Mouse (Mus musculus): Measurements from ENCODE around the gene Gm26602.

Gm26602 gene

DNA sequence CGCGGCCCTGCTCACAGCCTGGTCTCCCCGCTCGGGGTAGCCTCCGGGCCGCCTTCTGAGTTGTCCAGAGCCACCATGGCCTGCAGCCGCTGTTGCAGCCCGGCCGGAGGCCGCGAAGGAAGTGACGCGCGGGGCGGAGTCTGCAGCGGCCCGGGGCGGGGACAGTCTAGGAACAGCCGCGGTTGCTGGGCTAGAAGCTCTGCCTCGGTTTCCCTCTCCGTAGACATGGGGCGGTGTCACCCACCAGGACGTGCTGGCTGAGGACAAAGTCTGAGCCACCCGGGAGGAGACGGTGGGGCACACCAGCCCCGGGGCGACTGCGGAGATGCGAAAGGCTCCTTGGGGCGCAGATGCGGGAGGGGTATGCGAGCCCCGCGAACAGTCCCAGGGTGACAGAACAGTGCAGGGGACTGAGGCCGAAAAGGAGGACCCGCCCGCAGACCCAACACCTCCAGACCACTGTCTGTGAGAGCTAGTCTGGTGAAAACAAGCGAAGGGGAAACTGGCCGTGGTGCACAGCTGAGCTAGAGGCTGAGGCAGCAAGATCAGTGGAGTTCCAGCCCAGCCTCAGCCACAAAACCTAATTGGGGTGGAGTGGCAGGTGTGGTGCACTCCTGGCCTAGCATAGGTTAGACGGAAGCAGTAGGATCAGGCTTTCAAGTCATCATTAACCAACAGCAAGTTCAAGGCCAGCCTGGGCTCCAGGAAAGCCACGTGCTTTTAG lies 6.3 kb downstream of the Gm26602 start, which contains the start of gene Kiss1r:
Kiss1r (plus strand) TSS at position 164 of the 724 bp plus-strand sequence.
- in situ Hi-C loops (cut with MboI; ENCODE audit: low sequenced_read_pairs) = no loop called here

DNA sequence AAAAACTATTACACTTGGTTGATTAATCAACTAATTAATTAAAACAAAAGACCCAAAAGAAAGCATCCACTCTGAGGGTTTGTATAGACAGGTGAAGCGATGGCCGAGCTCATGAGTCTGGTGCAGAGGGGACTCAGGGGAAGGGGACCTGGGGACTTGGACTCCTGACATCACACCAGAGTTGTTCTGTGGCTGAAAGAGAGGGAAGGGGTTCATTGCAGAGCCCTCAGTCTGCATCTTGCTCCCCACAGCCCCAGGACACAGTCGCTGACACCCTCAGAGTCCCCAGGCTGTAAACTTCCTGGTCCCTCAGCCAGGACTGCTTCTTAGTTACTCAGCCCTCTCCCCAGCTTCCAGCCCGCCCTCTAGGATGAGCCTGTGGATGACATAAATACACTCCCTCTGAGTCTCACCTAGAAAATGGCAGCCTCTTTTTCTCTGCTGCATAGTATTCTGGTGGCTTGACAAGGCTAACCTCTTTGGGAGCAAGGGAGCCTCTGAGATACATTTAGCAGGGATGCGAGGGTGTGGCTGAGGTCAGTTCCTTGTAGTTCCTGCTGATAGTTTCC lies 7.0 kb downstream of the Gm26602 start:
- in situ Hi-C loops (cut with MboI; ENCODE audit: low sequenced_read_pairs) = no loop called here

DNA sequence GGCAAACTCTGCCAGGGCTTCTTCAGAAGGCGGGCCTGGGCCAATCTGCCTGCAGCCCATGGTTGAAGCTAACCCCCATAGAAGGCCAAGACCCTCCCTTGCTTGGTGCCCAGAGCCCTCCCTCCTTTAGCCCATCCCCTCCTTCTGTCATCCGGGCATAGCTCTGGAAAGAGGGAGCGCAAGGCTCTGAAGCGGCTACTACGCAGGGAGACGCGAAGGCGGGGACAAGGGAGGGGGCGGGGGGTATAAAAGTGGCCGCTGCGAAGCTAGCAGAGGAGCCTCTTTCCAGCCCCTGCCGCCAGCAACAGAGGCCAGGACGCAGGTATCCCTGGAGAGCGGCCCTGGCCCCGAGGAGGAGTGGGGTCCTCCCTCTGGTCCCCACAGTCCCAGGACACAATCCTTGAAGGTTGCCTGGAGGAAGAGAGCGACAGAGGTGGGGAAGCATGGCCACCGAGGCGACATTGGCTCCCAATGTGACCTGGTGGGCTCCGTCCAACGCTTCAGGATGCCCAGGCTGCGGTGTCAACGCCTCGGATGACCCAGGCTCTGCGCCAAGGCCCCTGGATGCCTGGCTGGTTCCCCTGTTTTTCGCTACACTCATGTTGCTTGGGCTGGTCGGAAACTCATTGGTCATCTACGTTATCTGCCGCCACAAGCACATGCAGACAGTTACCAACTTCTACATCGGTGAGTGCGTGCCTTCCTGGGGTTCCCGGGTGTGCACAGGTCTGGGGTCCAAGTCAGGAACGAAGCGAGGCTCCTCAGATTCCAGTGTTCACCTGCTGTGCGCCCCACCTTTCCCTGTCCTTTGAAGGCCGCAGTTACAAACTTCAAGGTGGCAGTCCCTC lies 7.8 kb downstream of the Gm26602 start:
- in situ Hi-C loops (cut with MboI; ENCODE audit: low sequenced_read_pairs) = no loop called here

DNA sequence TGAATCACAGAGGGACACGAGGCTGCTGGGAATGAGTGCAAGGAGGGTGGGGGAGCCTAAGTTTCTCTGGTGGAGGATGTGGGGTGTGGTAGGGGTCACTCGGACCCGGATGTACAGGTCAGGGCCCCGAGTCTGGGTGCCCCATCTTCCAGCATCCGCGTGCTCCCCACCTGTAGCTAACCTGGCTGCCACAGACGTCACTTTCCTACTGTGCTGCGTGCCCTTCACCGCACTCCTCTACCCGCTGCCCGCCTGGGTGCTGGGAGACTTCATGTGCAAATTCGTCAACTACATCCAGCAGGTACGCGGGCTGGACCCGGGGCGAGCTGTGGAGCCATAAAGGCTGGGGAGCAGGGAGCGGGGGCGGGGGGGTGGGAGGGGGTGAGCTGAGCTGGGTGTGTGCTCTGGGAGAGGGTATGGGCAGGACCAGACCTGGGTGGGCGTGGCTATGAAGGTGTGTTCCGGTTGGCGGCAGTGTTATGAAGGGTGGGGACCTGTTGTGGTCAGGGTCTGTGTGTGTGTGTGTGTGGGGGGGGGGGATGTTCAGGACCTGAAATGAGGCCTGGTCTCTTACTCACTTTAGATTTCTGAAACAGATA lies 8.7 kb downstream of the Gm26602 start:
- in situ Hi-C loops (cut with MboI; ENCODE audit: low sequenced_read_pairs) = no loop called here

DNA sequence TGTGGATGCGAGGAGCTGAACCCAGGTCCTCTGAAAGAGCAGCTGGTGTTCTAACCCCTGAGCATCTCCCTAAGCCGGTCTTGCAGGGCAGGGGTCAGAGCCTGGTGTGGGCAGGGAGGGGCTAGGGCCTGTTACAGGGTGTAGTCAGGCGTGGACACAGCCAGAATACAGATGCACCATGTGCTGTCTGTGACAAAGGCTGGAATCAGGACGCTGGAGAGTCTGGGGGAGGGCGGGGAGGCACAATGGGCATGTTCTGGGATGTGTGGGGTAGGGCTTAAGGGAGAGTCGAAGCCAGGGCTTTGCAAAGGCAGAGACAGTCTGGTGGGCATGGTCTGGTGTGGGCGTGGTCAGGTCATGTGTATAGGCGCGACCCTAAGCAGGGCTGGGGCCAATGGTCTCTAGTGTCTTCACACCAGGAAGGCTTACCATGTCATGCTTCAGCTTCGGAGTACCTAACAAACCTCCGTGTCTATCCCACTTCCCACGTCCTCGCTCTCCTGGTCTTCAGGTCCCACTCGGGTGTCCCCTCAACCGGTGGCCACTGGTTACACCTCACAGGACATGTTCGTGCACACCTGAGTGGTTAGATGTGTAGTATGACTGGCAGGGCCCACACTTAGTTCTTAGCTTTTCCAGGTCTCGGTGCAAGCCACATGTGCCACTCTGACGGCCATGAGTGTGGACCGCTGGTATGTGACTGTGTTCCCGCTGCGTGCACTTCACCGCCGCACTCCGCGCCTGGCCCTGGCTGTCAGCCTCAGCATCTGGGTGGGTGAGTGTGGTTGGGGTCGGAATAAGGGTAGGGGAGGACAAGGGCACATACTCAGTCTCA lies 9.6 kb downstream of the Gm26602 start:
- in situ Hi-C loops (cut with MboI; ENCODE audit: low sequenced_read_pairs) = loop anchor here (5.0 kb wide), 1 partner anchor 37 kb away; no protein-coding TSS in a partner anchor

DNA sequence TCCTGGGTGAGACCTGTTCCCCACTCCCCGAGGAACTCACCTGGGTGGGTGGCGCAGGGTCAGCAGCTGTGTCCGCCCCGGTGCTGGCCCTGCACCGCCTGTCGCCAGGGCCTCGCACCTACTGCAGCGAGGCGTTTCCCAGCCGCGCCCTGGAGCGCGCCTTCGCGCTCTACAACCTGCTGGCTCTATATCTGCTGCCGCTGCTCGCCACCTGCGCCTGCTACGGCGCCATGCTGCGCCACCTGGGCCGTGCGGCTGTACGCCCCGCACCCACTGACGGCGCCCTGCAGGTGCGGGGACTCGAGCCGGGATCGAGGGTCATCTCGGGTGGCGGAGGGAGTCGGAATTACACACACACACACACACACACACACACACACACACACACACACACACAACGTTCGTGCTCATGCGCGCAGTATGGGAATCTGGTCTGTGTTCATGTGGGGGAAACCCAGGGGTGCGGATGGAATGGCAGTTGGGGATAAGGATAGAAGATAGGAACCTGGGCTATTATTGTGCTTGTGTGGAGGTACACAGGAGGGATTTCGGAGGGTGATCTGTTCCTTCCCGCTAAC lies 10.4 kb downstream of the Gm26602 start, which contains the start of gene R3hdm4:
R3hdm4 (minus strand) TSS at position 251 of the 578 bp plus-strand sequence.
- in situ Hi-C loops (cut with MboI; ENCODE audit: low sequenced_read_pairs) = loop anchor here (5.0 kb wide), 1 partner anchor 36 kb away; no protein-coding TSS in a partner anchor

DNA sequence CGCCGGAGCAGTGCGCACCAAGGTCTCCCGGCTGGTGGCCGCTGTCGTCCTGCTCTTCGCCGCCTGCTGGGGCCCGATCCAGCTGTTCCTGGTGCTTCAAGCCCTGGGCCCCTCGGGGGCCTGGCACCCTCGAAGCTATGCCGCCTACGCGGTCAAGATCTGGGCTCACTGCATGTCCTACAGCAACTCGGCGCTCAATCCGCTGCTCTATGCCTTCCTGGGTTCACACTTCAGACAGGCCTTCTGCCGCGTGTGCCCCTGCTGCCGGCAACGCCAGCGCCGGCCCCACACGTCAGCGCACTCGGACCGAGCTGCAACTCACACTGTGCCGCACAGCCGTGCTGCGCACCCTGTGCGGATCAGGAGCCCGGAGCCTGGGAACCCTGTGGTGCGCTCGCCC lies 10.9 kb downstream of the Gm26602 start:
- in situ Hi-C loops (cut with MboI; ENCODE audit: low sequenced_read_pairs) = loop anchor here (5.0 kb wide), 1 partner anchor 36 kb away; no protein-coding TSS in a partner anchor

DNA sequence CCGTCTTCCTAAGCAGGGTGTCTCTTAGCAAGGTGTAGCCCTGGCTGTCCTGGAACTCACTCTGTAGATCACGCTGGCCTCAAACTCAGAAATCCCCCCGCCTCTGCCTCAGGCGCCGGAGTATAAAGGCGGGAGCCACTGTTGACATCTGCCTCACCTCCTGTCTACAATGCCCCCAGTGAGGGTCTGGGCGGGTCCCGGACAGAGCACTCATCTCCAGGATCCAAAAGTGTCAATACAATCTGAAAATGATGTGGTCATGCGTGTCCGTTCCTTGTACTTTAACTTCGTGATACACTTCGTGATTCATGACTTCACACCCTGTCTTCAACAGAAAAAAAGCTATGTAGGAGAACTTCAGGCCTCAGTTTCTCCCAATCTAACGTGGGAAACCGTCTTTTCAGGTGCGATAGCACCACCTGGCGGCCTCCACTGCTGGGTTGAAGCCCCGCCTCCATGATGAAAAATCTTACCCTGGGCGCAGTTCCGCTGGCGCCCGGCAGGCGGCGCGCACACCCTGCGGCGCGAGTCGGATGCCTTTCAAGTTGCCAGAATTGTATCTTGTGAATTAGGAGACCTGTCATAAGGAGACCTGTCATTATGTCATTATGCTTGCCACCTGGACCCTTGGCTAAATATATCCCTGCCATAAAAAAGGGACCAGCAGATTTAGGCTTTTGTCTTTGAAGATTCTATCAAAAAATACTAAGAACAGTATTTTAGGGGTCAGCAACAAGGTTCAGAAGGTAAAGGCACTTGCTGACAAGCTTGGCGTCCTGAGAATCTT lies 14.5 kb downstream of the Gm26602 start:
- in situ Hi-C loops (cut with MboI; ENCODE audit: low sequenced_read_pairs) = loop anchor here (5.0 kb wide), 1 partner anchor 32 kb away; no protein-coding TSS in a partner anchor

DNA sequence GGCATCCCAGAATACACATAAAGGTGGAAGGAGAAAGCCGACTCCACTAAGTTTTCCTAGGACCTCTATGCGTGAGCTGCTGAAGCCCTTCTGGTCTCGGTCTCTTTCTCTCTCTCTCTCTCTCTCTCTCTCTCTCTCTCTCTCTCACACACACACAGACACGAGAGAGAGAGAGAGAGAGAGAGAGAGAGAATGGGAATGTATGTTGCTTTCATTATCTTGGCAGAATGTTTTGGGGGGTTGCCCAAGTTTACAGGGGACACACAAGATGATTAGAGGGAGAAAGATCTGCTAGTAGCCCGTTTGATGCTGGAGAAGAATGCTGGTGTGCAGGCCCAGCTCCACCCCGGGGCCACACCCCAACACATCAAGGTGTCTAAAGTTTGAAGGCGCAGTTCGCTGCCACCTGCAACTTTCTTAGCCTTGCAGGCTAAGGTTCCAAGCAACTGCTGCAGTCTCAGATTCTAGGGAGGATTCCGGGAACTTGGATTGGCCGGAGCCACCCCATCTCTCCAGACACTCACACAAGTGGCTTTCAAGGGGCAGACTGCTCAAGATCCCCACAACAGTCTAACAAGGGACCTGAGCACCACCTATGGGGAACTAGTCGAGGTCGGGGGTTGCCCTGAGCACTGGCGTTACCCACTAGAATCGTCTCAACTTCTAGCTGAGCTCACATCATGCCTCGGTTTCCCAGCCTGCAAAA lies 15.3 kb downstream of the Gm26602 start:
- in situ Hi-C loops (cut with MboI; ENCODE audit: low sequenced_read_pairs) = no loop called here

DNA sequence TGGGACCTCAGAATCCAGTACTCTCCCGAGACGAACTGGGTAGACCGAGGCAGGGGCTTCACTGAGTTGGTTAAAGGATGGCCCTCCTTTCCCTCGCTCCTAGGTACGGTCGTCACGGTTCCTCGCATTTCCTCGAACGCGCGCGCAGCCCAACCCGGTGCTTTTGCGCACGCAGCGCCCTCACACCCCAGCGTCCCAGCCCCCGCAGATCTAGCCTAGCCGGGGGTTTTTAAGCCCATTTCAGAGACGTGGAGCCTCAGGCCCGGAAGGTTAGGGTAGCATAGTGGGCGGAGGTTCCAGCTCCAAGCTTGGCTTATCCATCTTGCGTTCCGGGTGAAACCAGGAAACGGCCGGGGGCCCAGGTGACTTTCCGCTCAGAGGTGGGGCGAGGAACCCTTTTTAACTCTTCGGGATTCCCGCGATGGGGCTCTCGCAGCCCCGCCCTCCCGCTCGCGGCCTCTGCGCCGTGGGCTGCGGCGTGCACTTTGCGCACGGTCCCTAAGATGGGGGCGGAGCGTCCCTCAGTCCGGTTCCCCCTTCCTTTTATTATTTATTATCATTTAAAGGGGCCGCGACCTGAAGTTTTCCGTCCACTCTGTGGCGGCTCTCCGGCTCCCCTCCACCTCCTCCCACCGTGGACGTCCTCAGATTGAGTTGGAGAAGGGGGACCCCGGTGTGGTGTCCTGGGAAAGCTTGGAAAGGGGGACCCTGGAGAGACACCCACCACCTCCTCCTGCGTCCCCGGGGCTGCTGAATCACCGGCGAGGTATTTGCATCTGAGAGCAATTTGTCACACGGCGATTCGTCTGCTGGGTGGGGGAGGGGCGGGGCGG lies 16.1 kb downstream of the Gm26602 start, which contains the start of gene Arid3a:
Arid3a (plus strand) TSS at position 553 of the 833 bp plus-strand sequence.
- in situ Hi-C loops (cut with MboI; ENCODE audit: low sequenced_read_pairs) = no loop called here

DNA sequence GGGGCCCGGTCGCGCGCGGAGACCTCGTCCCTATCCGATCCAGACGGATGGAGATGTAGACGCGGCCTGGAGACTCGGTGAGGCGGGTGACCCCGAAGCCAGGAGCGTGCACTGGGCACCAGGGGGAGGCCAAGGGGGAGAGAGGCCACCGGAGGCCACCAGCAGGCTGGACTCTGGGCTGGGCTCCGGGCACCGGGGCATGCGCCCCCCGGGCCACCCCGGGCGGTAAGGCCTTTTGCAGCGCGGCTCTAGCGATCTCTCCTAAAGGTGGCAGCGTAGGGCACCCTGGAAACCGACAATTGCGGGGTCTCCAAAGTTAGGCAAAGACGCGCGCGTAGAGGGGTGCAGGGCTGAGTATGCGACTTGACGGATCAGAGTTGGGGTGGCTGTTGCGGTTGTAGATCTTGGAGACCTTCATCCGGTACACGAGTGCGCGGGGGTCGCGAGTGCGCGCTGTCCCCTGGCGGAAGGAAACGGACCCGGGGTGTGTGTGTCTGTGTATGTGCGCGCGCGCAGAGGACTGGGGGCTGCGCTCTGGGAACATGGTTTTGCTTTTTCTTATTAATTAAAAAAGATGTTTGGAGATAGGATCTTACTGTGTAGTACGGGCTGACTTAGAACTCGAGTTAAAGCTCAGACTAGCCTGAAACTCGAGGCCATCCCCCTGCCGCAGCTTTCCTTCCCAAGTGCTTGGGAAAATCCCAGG lies 16.8 kb downstream of the Gm26602 start:
- in situ Hi-C loops (cut with MboI; ENCODE audit: low sequenced_read_pairs) = no loop called here

DNA sequence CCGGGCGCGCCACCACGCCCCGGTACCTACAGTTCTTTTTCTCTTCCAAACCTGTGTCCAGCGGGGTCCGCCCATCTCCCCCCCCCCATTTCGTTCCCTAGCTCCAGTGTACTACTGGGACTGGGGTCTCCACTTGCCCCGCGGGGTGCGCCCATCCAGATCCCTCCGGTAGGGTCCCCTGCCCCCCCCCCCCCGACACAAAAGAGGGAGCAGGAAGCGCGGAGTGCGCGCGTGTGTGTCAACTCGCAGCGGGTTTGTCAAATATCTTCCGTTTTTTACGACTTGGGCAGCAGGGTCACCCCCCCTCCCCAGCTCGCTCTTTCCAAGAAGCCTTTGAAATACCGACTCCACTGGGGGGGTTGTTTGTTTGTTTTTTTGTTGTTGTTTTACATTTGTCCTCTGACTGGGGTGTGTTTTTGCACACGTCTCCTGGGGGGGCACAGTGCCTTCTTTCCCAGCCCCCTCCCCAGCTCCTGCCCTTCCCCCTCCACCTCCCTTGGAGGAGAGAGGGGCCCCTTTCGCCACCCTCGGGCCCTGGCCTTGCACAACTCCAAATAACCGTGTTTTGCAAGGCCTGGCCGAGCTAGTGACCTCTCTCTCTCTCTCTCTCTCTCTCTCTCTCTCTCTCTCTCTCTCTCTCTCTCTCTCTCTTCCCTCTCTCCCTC lies 17.5 kb downstream of the Gm26602 start:
- in situ Hi-C loops (cut with MboI; ENCODE audit: low sequenced_read_pairs) = no loop called here

DNA sequence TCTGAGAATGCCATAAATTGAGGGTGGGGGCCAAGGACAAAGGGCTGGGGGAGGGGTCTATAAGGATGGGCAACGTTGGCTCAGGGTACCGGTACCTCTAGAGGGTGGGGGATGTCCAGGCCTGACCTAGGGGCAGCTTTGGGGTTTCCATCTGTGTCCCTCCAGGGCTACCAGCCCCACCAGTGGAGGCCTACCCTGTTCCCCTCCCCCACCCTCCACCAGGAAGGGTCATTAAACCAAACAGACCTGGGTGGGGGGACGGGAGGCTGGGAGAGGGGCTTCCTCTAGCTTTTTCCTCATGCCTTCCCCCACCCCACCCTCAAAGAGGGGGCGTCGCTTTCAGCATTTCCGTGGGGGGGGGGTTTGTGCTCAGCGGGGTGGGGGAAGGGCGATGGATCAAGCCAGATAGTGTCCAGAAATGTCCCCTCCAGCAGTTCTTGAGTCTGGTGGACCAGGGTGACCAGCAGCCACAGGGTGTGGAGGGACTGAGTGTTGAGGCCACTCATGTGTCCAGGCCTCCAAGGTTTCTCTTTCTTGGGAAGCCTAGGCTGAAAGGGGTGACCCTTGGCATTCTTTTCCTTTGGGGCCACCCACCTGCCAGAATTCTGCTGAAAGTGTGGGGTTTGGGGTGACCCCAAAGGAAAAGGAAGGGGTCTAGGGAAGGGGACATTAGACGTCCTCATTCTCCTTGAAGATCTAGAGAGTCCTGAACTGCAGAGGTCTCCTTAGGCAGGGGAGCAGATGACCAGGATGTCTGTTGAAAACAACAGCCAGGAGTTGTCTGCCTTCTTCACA lies 18.4 kb downstream of the Gm26602 start:
- in situ Hi-C loops (cut with MboI; ENCODE audit: low sequenced_read_pairs) = no loop called here

DNA sequence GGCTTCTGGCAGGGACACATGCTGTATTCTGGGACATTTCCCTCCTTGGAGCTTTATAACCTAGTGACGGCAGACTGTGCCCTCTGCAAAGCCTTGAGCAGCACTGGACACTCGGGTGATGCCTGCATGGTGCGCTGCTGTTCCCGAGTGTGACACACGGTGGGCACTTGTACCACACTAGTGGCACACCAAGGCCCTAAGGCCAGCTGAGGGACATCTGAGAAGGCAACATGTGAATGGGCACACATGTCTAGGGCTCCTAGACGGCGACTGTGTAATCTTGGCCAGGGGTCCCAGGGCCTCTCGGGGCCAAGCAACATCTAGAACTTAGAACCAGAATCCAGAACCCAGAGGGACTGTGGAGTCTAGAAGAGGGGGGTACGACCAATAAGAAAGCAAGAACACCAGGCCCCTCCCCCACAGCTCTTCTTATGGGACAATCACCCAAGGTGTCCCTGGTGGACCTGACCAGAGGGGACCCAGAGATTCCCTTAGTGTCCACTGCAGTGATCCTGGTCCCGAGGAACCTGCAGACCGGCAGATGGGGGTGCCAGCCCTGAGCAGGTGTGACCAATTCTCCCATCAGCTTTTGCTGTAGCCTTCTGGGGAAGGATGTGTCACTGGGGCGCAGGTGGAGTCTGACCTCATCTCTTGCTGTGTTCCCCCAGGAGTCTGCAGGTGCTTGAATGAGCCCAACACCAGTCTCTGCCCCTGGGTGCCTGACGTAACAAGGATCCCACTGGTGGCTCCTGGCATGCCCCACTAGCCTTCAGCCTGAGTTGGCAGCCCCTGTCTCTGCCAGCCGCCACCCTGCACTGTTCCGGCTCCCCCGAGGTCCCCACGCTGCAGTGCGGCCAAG lies 19.5 kb downstream of the Gm26602 start:
- in situ Hi-C loops (cut with MboI; ENCODE audit: low sequenced_read_pairs) = no loop called here

DNA sequence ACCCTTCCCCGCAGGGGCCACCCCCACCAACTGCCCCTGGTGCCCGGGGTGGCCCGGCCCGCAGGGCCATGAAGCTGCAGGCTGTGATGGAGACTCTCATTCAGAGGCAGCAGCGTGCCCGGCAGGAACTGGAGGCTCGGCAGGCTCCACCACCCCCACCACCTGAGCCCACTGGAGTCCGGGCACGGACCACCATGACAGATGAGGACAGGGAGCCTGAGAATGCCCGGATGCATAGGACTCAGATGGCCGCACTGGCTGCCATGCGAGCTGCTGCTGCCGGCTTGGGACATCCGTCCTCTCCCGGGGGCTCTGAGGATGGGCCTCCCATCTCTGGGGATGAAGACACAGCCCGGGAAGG lies 20.1 kb downstream of the Gm26602 start:
- in situ Hi-C loops (cut with MboI; ENCODE audit: low sequenced_read_pairs) = no loop called here
